Mouse (Mus musculus): ENCODE measurements at regions not wholly inside any gene's neighbourhood (a gene's known extent, or its start where the extent isn't known, plus 50 kb on each side); places are given as distances from the start of the nearest gene placed in this dataset.

DNA sequence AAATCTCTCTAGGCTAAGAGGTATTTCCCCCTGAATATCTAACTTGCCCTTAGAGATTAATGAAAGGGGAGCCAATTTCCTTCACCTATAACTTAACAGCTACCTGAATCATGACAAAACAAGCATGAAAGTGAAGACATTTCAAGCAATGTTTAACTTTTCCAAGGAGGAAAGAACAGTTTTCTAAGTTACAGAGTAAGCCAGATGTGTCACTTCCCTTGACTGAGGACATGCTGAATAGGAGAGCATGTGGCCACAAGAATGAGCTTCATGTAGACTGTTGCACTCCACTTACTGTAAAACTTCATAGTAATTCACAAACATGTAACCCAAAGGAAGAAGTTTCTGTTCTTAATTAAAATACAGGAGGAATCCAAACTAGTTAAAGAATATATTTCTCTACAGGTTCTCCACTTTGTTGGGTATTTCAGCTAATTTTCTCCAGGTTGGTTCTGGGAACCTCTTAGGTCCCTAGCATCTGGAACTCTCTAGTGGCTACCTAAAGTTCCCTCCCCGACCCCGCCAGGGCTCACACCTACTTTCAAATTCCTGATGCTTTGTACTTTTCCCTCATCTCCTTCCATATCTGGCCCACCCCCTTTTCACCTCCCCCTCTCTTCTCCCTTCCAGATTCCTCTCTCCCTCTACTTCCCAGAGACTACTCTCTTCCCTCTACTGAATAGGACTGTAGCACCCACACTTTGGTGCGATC, 142.0 kb upstream of the Tyrp1 start:
- no peak for DNase-seq (ENCODE audit: extremely low read depth, low read depth)

DNA sequence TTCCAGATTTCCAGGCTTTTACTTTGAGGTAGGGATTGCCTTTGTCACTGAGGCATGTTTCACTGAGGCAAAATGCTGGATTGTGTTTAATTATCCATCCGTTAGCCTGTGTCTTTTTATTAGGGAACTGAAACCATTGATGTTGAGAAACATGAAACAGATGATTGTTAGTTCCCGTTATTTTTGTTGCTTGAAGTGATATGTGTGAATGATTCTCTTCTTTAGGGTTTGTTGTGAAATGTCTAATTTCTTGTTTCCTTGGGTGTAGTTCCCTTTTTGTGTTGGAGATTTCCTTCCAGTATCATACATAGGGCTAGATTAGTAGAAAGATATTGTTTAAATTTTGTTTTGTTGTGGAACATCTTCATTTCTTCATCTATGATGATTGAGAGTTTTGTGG, 121.2 kb upstream of the Tyrp1 start:
- DNase-seq (ENCODE audit: extremely low read depth, low read depth): no peak

DNA sequence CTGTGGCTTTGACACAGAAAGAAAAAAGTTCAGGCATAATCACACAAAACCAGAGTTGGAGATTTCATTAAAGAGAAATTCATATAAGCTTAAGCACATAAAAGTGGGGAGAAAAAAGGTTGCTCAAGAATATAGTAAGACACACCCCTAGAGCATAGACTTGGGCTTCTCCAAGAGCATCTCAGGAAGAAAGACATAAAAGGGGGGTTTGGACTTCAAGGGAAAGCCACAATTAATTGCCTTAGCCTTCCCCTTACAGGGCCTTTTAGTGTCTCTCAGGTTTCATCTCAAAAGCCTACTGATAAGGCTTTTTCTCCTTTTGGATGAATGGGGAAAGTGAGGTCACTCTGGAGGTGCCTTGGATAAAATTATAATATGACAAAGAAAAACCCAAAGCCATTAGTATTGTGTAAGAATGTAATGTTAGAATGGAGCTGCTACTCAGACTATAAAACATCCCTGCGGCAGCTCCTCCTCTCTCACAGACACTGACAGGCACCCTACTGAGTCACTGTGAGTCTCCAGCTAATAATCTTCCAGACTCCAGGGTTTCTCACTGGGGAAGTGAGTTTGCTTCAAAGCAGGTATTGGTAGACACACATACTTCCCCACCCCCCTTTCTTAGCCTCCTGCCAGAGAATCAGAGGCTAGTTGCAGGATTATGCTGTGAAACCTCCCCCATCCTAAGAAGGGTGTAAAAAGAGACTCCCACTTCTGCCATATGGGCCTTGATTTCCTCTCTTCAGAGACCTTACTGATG, 88.8 kb upstream of the Tyrp1 start:
- DNase-seq (ENCODE audit: extremely low read depth, low read depth): no peak

DNA sequence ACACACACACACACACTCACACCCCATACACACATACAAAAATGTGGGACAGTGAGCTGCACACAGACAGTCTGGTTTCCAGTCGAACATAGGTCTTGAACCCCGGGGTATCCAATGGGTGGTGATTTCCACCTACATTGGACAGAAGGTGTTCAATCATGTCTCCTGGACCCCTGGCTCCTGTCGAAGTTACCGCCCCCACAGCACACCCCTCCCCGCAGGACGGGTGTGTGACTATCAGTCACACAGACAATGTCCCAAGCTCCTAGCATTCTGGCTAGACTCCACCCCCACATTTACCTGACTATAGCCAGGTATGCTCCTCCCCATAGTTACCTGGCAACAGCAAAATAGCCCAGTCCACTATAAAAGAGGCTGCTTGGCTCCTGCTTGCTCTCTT, 81.7 kb upstream of the Tyrp1 start:
- DNase-seq (ENCODE audit: extremely low read depth, low read depth): no peak

DNA sequence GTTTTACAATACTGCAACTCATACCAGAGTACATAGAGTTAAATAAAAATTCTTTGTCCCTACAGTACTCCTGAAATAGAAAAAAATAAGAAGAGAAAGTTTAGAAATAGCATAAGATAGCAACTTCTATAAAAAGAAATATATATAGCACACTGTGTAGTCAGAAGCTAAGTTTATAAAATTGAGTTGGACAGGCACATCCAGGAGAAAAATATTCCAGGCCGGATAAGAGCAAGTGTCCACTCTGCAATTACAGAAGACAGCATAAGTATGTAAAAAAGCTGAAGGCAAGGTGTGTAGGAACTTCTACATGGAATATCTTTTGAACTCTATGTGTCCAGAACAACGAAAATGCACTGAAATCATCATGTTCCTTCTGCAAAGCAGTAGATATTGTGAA, 77.8 kb upstream of the Tyrp1 start:
- no peak for DNase-seq (ENCODE audit: extremely low read depth, low read depth)

DNA sequence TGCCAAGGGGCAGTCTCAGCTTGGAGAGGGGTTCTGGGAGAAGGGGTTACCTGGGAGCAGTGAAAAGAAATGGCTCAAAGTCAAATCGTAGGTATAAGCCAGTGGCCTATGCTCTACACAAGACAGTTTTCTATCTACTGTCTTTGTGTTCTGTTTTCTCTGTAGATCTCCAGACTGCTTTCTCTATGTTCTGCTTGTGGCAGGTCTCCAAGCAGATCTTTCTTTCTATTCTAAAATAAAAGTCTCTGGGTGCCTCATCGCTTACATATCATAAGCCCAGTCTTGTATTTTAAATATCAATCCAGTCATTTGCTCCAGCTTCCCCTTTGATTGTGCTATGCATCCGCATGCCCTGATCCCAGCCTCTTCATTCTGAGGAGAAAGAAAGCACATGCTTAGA, 69.9 kb upstream of the Tyrp1 start:
- no peak for DNase-seq (ENCODE audit: extremely low read depth, low read depth)

DNA sequence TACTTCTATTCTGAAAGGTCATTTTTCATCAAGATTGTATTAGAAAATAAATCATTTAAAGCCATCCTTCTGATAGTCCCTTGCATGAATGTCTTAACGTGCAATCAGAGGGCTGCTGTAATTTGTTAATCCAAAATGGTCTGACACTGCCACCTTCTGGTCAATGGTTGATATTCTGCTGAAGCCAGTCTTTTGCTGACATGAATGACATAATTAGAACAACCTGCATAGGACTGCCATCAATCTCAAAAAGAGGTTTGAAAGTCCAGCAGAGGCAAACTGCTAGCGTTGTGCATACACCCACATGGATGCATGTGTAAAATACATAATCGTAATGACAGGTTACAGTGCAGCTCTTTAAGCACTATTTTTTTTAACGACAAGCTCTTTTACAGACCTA, 68.1 kb upstream of the Tyrp1 start:
- DNase-seq (ENCODE audit: extremely low read depth, low read depth): peak; percentile 13

DNA sequence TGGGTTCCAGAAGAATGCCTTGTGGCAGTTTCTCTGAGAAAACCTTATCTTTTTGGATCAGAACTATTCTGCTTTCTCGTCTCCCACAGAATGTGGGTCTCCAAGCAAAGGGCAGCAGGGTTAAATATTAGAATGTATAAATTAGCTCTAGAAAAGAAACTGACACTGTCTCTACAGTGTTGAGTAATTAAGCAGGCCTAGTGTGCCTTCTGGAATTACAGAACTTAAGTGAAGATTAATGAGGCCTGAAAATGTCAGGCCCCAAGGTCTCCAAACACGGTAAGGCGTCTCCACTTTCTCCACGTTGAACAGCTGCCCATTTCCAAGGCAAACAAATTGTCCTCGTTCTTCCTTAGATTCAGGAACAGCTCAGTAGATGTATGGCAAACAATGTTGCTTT, 66.5 kb upstream of the Tyrp1 start:
- no peak for DNase-seq (ENCODE audit: extremely low read depth, low read depth)

Data from MEL-GATA-1-ER (cell line).